In genomic region chr2:35503723-35504416, GRCm38 (mm10) we compare ENCODE assay signal across 8 mouse cellular contexts. TPM values are rescaled to one million over a fixed set of nuclear protein-coding genes. Genes with fewer than 3 reads are reported as not detected.
DNase-seq lines count a peak whose midpoint lies in the region; ATAC-seq and TF ChIP-seq lines count a peak whose summit lies in the region.
"Had no signal": no experiment of that assay in that cellular context is flagged by ENCODE, and none has a peak within 500 bp of the region (broad histone marks: within the 10 kb centered on the region; RNA-seq: fewer than 3 reads in every experiment).

No protein-coding gene starts in this region.

- no peaks in the 10 kb centered on the region for H3K9me3 ChIP-seq in neural tube, embryonic 15.5 days (replicated peaks)
- no peaks in the 10 kb centered on the region; the same call in 1 of the 2 replicates for H3K9me3 ChIP-seq in liver, embryonic 14.5 days (ENCODE audit: control insufficient read depth, low read length)
- H3K9me3 ChIP-seq in midbrain, embryonic 14.5 days (ENCODE audit: control insufficient read depth, low read length): no peaks in the 10 kb centered on the region

- DNase-seq in neural tube, embryonic 10.5 days (ENCODE audit: extremely low spot score, low spot score): peak; percentile 42
- peak; percentile 86 for DNase-seq in forelimb bud, embryonic 11.5 days (ENCODE audit: low read depth, low spot score)
- DNase-seq in liver, embryonic 14.5 days (ENCODE audit: low read depth in 3 of 3, low spot score in 3 of 3): no peak
- no peak for DNase-seq in cerebellum, postnatal 36 days
- no peak for DNase-seq in midbrain, embryonic 14.5 days
- DNase-seq in lung, postnatal 4 days: no peak
- DNase-seq: adrenal gland, adult 2 months had no signal

- no peaks in the 10 kb centered on the region for H3K36me3 ChIP-seq in neural tube, embryonic 15.5 days
- H3K36me3 ChIP-seq in liver, embryonic 14.5 days (replicated peaks; ENCODE audit: control insufficient read depth, insufficient read depth, low read depth): no peaks in the 10 kb centered on the region
- no peaks in the 10 kb centered on the region for H3K36me3 ChIP-seq in midbrain, embryonic 14.5 days (ENCODE audit: control insufficient read depth, insufficient read depth, low read length)

- peak; percentile 68 for TF ChIP-seq EP300 in liver, embryonic 14.5 days (IDR thresholded peaks at IDR 0.05; ENCODE audit: low read depth)

- WGBS in neural tube, embryonic 15.5 days: 72% methylated on average over 8 of the region's 8 CpGs
- WGBS in liver, embryonic 14.5 days (ENCODE audit: insufficient replicate concordance): 12% methylated on average over 8 of the region's 8 CpGs
- 68% methylated on average over 8 of the region's 8 CpGs for WGBS in midbrain, embryonic 14.5 days

- no peak overlapping the region for H3K27ac ChIP-seq in neural tube, embryonic 15.5 days (replicated peaks)
- peak overlapping the region; percentile 79 for H3K27ac ChIP-seq in liver, embryonic 14.5 days
- H3K27ac ChIP-seq in midbrain, embryonic 14.5 days (replicated peaks; ENCODE audit: low read depth, low read length): no peak overlapping the region

- no peak overlapping the region for H3K4me3 ChIP-seq in neural tube, embryonic 15.5 days (replicated peaks)
- H3K4me3 ChIP-seq in liver, embryonic 14.5 days (ENCODE audit: insufficient read depth in 1 of 2, low read depth in 2 of 2, low read length in 2 of 2): no peak overlapping the region
- no peak overlapping the region for H3K4me3 ChIP-seq in midbrain, embryonic 14.5 days (replicated peaks; ENCODE audit: low read depth, low read length)

- peaks cover 23% of the 10 kb centered on the region for H3K4me1 ChIP-seq in neural tube, embryonic 15.5 days
- H3K4me1 ChIP-seq in liver, embryonic 14.5 days (replicated peaks; ENCODE audit: control insufficient read depth in 2 of 2, insufficient read depth in 2 of 2, low read length in 1 of 2): peaks cover 73 to 94% of the 10 kb centered on the region in 2 experiments
- H3K4me1 ChIP-seq in midbrain, embryonic 14.5 days (ENCODE audit: control insufficient read depth, insufficient read depth, low read length): no peaks in the 10 kb centered on the region

- H3K9ac ChIP-seq in neural tube, embryonic 15.5 days (replicated peaks): no peak overlapping the region
- H3K9ac ChIP-seq in liver, embryonic 14.5 days (replicated peaks): peak overlapping the region; percentile 59
- no peak overlapping the region for H3K9ac ChIP-seq in midbrain, embryonic 14.5 days (replicated peaks; ENCODE audit: low read length)

- H3K4me2 ChIP-seq in neural tube, embryonic 15.5 days: no peak overlapping the region
- peak overlapping the region; percentile 23 for H3K4me2 ChIP-seq in liver, embryonic 14.5 days (ENCODE audit: low read depth)
- H3K4me2 ChIP-seq in midbrain, embryonic 14.5 days (ENCODE audit: low read length): no peak overlapping the region

- no peaks in the 10 kb centered on the region for H3K27me3 ChIP-seq in neural tube, embryonic 15.5 days (replicated peaks)
- H3K27me3 ChIP-seq in liver, embryonic 14.5 days (ENCODE audit: control insufficient read depth, insufficient read depth, low read length): no peaks in the 10 kb centered on the region
- H3K27me3 ChIP-seq in midbrain, embryonic 14.5 days (ENCODE audit: control insufficient read depth, insufficient read depth, low read length): no peaks in the 10 kb centered on the region

- TF ChIP-seq CTCF in liver, embryonic 14.5 days (IDR thresholded peaks at IDR 0.05; ENCODE audit: low read depth): no peak

- ATAC-seq in neural tube, embryonic 15.5 days (ENCODE audit: low FRiP score): no peak
- ATAC-seq in liver, embryonic 14.5 days (ENCODE audit: insufficient read depth): peak; percentile 43
- ATAC-seq in midbrain, embryonic 14.5 days (ENCODE audit: low FRiP score, low TSS enrichment): no peak

RNA-seq across cellular contexts. Expression of gene Ggta1, which starts 40.8 kb away (rescaled TPM):
- polyA plus RNA-seq in neural tube, embryonic 15.5 days (2015; fragmentation: Nextera tagmentation; extraction: Ambion mirVana): 7.4 and 14.2 TPM in 2 replicates
- 4.4 and 6.3 TPM in 2 replicates for polyA plus RNA-seq in liver, embryonic 14.5 days (2012; rRNA removed)
- 7.0 and 7.6 TPM in 2 replicates for polyA plus RNA-seq in liver, embryonic 14.5 days (2014; fragmentation: Nextera tagmentation; extraction: Ambion mirVana)
- 2.8 and 5.6 TPM in 2 replicates for polyA plus RNA-seq in midbrain, embryonic 14.5 days (2014; fragmentation: Nextera tagmentation; extraction: Ambion mirVana)

RNA-seq across cellular contexts. Expression of gene Dab2ip, which starts 54.2 kb away (rescaled TPM):
- polyA plus RNA-seq in neural tube, embryonic 15.5 days (2015; fragmentation: Nextera tagmentation; extraction: Ambion mirVana): 51.5 and 62.4 TPM in 2 replicates
- 3.9 and 4.0 TPM in 2 replicates for polyA plus RNA-seq in liver, embryonic 14.5 days (2012; rRNA removed)
- polyA plus RNA-seq in liver, embryonic 14.5 days (2014; fragmentation: Nextera tagmentation; extraction: Ambion mirVana): 3.2 and 3.6 TPM in 2 replicates
- 46.4 and 50.6 TPM in 2 replicates for polyA plus RNA-seq in midbrain, embryonic 14.5 days (2014; fragmentation: Nextera tagmentation; extraction: Ambion mirVana)

Comparison
In these comparisons a context has a peak if more than half of its experiments do, and no peak if none do; other contexts are left out.
1. DNase-seq: peak in neural tube, embryonic 10.5 days (single experiment) and forelimb bud, embryonic 11.5 days (single experiment); none in liver, embryonic 14.5 days (0 of 3), cerebellum, postnatal 36 days (0 of 2), midbrain, embryonic 14.5 days (single experiment) and lung, postnatal 4 days (0 of 2).